Mouse (Mus musculus) induced T-regulatory cell, adult 2 months (primary cell): Measurements from ENCODE around the gene Lbx1.

Experiments used
- DNase-seq: peaks from one replicate; pipeline ENCODE4 v3.0.0-alpha.2; 2012; ENCODE audit warnings: low read depth

Lbx1 gene

DNA sequence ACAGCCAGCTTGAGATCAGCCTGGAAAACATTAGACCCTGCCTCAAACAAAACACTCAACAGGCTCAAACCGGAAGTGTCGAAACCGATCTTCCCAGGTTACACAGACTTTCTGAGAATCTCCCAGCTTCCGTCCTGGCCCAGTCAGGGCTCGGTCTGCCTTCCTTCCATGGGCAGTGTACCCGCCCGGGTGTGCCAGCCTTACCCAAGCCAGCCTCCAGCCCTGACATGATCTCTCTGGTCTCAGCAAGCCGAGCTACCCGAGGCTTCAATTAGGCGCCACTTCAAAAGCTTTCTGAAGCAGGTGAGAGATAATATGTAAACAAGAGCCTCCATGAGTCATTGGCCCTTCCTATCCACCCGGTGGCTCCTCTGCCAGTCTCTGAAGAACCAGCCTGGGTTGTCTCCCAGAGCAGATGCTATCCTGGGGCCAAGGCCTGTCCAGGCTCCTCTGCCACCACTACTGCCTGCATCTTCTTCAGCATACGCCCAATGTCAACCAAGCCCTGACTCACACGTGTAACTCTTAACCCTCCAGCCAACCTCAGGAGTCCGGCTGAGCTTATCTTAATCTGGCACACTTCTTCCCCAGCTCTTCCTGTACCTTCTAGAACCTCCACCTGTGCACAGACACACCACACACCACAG, 25.7 kb downstream of the Lbx1 start:
- no peak for DNase-seq

DNA sequence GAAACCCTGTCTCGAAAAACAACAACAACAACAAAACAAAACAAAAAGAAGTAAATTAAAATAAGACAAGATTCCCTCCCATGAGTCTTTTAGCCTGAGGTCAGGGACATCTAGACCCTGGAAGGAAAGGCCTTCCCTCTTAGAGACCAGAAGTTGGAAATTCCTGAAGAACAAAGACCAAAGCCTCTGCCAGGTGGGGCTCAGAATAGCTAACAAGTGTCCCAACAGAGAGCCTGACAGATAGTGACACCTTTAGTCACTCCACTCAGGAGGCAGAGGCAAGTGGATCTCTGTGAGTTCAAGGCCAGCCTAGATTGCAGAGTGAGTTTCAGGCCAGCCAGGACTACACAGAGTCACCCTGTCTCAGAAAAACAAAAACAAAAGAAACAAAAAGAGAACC, 26.4 kb downstream of the Lbx1 start:
- no peak for DNase-seq

DNA sequence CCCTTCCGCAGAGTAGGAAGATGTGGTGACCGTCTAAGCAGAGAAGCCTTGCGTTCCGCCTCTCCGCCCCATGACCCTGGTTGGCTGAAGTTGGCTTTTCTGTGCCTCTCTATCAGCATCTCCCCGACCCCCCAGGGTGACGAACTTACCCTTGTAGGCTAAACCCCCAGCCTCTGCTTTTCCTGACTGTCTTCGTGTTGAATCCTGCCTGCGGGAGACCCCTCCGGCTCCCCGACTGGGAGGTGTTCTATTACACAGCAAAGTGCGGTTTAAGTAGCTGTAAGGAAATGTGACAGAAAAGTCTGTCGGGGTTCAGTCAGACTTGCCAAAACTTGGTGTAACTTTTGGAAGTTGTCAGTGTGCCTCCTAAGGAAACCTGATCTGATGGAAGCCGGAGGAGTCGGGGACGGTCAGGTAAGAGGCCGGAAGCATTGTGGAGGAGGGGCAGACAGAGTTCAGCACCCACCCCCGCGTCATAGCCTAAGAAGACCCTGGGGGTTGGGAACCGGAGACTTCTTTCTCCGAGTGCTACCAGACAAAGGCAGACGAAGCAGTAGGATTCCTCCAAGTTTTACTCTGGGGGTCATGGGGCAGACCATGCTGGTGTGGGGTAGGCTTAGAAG, 27.1 kb downstream of the Lbx1 start:
- DNase-seq, result no peak

DNA sequence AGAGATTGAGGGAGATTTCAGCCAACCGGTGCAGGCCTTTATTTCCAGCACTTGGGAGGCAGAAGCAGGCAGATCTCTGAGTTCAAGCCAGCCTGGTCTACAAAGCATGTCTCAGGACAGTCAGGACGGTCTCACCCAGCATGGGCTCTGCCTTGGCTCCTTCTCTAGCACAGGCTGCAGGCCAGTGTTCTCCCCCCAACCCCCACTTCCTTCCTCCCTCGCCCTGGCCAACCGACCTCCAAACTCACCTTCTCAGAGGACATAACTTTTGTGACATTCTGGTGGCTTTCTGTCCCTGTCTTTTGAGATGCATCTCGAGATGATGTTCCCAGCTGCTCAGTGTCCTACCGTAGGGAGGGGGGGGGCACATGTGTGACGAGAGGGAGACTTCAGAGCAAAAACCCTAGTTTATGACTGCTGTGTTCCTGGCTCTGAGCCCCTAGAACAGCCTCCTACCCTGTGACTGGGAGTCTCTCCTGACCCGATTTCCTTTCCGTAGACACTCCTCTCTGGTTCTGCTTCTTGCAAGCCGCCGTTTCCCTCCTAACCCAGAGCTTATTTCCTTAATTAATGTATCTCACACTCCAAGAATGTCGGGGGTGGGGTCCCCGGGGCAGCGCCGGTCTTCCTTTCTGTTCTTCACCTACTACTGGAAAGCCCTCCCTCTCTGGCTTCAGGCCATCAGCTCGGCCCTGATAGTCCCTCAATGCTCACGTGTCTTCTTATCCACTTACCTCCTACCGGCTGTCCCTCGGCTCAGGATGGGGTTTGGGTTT, 27.8 kb downstream of the Lbx1 start:
- no peak for DNase-seq

DNA sequence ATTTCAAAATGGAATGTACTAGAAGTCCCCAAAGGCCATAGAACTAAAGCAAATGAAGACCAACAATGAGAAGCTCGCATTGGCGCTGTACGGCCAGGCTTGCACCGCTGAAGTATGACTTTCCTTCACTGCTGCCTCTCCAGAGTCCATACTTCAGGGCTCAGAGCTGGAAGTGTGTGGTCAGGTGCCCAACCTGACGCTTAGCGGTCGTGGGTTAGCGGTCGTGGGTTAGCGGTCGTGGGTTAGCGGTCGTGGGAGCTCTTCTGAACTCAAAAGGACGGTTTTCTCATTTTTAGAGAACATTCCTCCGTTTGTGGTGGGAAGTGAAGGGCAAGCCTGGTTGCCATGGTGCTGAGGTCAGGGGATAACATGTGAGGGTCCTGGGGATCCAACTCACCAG, 28.5 kb downstream of the Lbx1 start:
- no peak for DNase-seq

DNA sequence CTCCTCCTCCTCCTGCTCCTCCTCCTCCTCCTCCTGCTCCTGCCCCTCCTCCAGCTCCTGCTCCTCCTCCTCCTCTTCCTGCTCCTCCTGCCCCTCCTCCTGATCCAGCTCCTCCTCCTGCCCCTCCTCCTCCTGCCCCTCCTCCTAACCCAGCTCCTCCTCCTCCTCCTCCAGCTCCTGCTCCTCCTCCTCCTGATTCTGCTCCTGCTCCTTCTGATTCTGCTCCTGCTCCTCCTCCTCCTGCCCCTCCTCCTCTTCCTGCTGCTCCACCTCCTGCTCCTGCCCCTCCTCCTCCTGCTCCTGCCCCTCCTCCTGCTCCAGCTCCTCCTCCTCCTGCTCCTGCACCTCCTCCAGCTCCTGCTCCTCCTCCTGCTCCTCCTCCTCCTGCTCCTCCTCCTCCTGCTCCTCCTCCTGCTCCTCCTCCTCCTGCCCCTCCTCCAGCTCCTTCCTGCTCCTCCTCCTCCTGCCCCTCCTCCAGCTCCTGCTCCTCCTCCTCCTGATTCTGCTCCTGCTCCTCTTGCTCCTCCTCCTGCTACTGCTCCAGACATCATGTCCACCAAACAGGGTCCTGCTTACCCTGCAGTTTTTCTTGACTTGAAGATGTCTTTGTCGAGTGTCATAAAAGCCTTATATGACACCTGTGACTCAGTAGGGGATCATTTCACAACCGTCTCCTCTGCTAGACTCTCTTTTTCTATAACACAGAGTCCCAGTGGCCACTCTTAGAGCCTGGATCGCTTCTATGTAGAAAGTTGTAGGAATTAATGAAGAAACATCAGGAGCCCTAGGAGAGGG, 30.1 kb downstream of the Lbx1 start:
- no peak for DNase-seq

DNA sequence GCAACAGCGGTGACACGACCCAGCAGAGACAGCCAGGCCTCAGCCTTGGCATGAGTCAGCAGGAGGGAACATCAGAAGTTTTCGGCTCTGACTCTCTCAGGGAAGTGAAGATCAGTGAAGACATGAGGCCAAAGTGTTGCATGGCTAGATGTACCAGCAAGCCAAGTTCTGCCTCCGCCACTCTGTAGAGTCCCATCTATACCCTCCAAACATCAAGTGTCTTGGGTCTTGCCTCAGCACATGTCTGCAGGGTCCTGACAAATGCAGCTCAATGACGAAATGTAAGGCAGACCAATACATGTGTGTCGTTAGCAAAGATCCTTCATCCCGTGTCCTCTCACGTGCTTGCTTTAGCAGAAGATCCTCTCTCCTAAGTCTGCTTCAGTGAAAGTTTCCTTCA, 38.6 kb downstream of the Lbx1 start:
- no peak for DNase-seq

DNA sequence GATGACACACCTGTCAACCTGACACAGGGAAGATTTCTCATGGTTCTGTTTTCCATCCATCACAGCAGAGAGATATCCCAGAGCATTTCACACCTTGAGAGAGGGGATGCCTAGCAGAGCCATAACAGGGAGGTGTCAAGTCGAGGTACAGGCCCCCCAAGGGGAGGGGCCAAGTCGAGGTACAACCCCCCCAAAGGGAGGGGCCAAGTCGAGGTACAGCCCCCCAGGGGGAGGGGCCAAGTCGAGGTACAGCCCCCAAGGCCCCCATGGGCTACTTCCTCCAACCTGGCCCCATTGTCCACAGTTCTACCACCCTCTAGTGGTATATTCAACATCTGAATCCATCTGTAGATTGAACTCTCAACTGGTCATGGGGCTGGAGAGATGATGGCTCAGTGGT, 41.0 kb downstream of the Lbx1 start:
- no peak for DNase-seq
